Mouse (Mus musculus): Measurements from ENCODE around the gene RPS10-NUDT3. TPM values are rescaled to one million over a fixed set of nuclear protein-coding genes. Genes with fewer than 3 reads are reported as not detected.
"Not testable (repeated sequence)": the region's sequence is repeated elsewhere in the genome, so short reads cannot be mapped to it uniquely, and the experiment has no call there.

RPS10-NUDT3 gene
- polyA plus RNA-seq, 1 experiment from 2014 or later, result not detected

DNA sequence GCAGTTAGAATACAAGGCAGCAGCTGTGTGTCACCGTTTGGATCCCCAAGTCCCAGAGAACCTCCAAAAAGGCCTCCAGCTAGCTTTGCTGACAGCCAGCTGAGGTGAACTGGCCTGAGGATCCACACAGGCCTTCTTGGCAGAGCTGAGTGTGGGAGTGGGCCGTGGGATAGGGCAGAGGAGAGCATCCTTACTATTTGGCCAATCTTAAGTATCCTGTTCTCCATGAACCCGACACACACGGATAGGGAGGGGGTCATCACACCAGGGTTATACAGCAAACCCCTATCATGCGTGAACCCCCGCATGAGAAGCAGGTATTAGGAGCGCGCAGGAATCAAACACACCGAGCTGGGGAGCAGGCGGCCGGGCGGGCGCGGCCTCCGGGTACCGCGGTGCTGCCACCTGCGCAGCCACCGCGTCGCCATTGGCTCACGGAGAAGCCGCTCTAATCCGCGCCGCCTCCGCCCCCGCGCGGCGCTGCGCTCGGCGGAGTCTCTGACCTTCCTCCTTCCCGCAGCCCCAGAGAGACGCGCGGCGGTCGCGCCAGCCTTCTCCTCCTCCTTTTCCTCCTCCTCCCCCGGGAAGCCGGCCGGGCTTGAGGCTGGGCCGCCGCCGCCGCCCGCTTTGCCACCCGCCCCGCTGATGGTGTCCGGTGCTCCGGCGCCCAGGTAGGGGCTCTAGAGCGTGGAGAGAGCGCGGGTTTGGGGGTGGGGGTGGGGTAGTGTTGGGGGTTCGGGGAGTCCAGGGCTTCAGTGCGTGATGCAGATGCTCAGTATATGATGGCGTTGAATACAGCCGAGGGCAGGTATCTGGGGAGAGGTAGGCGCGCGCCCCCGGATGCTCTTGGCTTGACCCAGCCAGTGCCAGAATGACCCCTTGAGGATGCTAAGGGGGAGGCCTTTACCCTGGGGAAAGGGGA lies 20.3 kb upstream of the RPS10-NUDT3 start, which contains the start of gene Pacsin1:
TSS of gene Pacsin1 (plus strand) at position 421 of the 922 bp plus-strand sequence.
- Histone ChIP-seq H3K9me3 (no peaks in the 10 kb centered on the region), H3K36me3 (no peaks in the 10 kb centered on the region), H3K4me1 (peaks cover 18% of the 10 kb centered on the region), H3K27me3 (peaks cover 39% of the 10 kb centered on the region), H3K4me3 (peak within 1 kb of the TSS; percentile 56), H3K4me2 (replicated peaks) (peak within 1 kb of the TSS; percentile 96), H3K9ac (peak within 1 kb of the TSS; percentile 62), H3K27ac (no peak within 1 kb of the TSS)
- WGBS, result 2% methylated on average over 47 of the region's 65 CpGs
- peak; percentile 50; the same call in 1 of the 2 replicates for ATAC-seq (ENCODE audit: low FRiP score, low read depth)

DNA sequence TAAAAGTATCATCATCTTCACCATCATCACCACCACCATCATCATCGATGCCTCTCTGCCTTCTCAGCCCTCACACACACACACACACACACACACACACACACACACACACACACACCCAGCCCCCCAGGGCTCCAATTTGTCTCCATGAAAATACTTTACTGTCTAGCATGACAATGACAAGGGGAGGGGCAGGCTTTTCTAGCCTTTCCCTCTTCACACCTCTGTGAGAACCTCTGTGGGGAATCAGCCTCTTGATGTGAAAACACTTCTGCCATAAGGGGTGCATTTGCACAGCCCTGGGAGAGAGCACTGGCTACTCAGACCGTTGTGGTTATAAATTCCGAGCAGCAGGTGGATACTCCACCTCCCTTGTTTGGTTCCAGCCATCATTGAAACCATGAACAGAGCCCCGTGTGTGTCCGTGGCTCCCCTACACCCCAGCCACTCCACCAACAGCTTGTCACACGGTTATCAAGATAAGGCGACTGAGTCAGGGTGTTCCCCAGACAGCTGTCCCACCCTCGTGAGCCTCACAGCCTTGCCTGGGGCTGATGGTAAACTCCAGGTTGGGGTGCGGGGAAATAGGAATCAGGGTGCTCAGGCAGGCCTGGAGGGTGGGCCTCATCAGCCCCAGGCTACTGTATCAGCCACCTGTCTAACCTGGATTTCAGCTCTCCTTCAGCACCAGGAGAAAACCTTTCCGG lies 18.4 kb upstream of the RPS10-NUDT3 start:
- Histone ChIP-seq H3K9me3 (no peaks in the 10 kb centered on the region), H3K27ac (no peak overlapping the region), H3K36me3 (no peaks in the 10 kb centered on the region), H3K4me1 (peaks cover 18% of the 10 kb centered on the region), H3K4me2 (replicated peaks) (no peak overlapping the region), H3K9ac (no peak overlapping the region), H3K27me3 (peaks cover 39% of the 10 kb centered on the region), H3K4me3 (no peak overlapping the region)
- WGBS, result 49% methylated on average over 10 of the region's 10 CpGs
- no peak for ATAC-seq (ENCODE audit: low FRiP score, low read depth)

- H3K4me1 ChIP-seq, result peaks cover 18% of the 10 kb centered on the region
- H3K4me2 ChIP-seq (replicated peaks), result no peak overlapping the region
- H3K9ac ChIP-seq, result no peak overlapping the region
- no peak overlapping the region for H3K27ac ChIP-seq
- 86% methylated on average over 23 of the region's 23 CpGs for WGBS
- H3K4me3 ChIP-seq, result no peak overlapping the region
- H3K9me3 ChIP-seq, result no peaks in the 10 kb centered on the region
- ATAC-seq (ENCODE audit: low FRiP score, low read depth), result no peak
- peaks cover 37% of the 10 kb centered on the region for H3K27me3 ChIP-seq
- H3K36me3 ChIP-seq, result no peaks in the 10 kb centered on the region
These were observed 17.2 kb upstream of the RPS10-NUDT3 start for GRCm38 (mm10) chr17:27652046-27652790.

DNA sequence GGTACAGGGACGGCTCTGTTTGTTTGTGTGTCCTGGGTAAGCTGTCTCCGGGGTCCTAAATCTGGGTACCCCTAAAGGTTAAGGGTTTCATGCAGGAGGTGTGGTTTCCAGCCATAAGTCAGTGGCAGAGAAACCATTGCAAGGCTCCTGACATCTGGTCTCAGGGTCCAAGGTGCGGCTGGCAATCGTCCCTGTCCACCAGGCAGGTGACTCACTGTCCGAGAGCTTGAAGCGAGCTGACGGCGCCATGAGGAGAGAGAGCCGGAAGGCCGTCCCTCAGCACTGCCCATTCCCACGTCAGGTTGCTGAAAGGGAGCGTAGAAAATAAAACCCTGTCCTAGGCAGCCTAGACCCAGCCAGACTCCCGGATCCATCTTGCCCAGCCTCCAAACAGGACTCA lies 15.6 kb upstream of the RPS10-NUDT3 start:
- H3K9me3 ChIP-seq, result no peaks in the 10 kb centered on the region
- 73% methylated on average over 13 of the region's 13 CpGs for WGBS
- ATAC-seq (ENCODE audit: low FRiP score, low read depth), result no peak

DNA sequence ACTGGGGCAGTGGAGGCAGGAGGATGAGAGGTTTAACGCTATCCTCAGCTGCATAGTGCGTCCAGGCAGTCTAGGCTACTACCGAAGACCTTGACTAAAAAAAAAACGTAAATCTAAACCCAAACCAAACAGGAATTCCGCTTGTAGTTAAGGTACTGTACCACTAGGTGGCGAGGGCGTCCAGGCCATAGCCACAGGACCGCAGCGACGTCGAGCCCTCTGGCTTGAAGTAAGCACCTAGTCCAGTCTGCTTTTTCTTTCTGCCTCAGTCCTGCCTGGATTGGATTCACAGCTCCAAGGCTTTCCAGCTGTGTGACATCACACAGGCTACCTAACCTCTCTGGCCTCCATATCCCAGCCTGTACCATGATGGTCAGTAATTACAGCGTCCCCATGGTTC lies 15.1 kb upstream of the RPS10-NUDT3 start:
- Histone ChIP-seq H3K4me1 (peaks cover 4% of the 10 kb centered on the region), H3K36me3 (no peaks in the 10 kb centered on the region), H3K27me3 (peaks cover 17% of the 10 kb centered on the region), H3K27ac (no peak overlapping the region), H3K9me3 (no peaks in the 10 kb centered on the region), H3K4me2 (replicated peaks) (no peak overlapping the region), H3K4me3 (no peak overlapping the region), H3K9ac (no peak overlapping the region)
- no peak for ATAC-seq (ENCODE audit: low FRiP score, low read depth)
- WGBS, result 8% methylated on average over 12 of the region's 12 CpGs

More for the DNA sequence above, 15.6 kb upstream of the RPS10-NUDT3 start:
- Histone ChIP-seq H3K4me2 (replicated peaks) (no peak overlapping the region), H3K27me3 (peaks cover 21% of the 10 kb centered on the region), H3K27ac (no peak overlapping the region), H3K4me1 (peaks cover 8% of the 10 kb centered on the region), H3K36me3 (no peaks in the 10 kb centered on the region), H3K4me3 (no peak overlapping the region), H3K9ac (no peak overlapping the region)

- Histone ChIP-seq H3K27ac (no peak overlapping the region), H3K9me3 (no peaks in the 10 kb centered on the region), H3K36me3 (no peaks in the 10 kb centered on the region), H3K9ac (no peak overlapping the region), H3K27me3 (no peaks in the 10 kb centered on the region), H3K4me2 (replicated peaks) (no peak overlapping the region), H3K4me1 (peaks cover 9% of the 10 kb centered on the region), H3K4me3 (no peak overlapping the region)
- 37% methylated on average over 7 of the region's 7 CpGs for WGBS
- ATAC-seq (ENCODE audit: low FRiP score, low read depth), result no peak
These were observed 10.8 kb upstream of the RPS10-NUDT3 start for GRCm38 (mm10) chr17:27645807-27646206.

DNA sequence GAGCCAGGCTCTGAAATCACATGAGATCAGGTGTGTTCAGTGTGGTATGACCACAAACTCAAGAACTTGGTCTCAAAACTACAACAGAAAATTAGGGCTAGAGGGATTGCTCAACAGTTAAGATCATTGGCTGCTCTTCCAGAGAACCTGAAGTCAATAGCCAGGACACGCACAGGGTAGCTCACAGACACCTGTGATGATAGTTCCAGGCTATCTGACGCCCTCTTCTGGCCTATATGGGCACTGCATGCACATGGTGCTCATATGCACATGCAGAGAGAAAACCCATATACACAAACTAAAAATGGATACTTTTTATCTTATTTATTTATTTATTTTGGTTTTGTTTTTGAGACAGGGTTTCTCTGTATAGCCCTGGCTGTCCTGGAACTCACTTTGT lies 9.6 kb upstream of the RPS10-NUDT3 start:
- 46% methylated on average over 2 of the region's 2 CpGs for WGBS
- no peak for ATAC-seq (ENCODE audit: low FRiP score, low read depth)
- H3K4me1 ChIP-seq, result peaks cover 9% of the 10 kb centered on the region
- H3K36me3 ChIP-seq, result no peaks in the 10 kb centered on the region
- no peaks in the 10 kb centered on the region for H3K27me3 ChIP-seq
- H3K27ac ChIP-seq, result no peak overlapping the region
- H3K4me2 ChIP-seq (replicated peaks), result no peak overlapping the region
- H3K9me3 ChIP-seq, result no peaks in the 10 kb centered on the region
- no peak overlapping the region for H3K4me3 ChIP-seq
- no peak overlapping the region for H3K9ac ChIP-seq

DNA sequence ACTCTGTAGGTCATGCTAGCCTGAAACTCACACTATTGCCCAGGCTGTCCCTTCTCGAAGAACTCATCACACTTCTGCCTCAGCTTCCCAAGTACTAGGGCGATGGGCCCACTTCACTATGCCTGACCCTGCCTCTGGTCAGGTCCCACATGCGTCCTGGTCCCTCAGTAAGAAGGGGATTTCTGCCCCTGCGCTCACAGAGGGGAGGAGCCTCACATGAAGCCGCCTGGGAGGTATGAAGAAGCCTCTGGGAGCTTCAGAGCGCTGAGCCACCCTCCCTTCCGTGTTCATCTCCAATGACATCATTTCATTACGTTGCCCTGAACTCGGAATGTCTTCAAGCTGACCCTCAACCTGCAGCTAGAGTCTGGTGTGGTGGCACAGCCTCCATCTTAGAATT lies 8.7 kb upstream of the RPS10-NUDT3 start:
- no peaks in the 10 kb centered on the region for H3K27me3 ChIP-seq
- H3K9me3 ChIP-seq, result no peaks in the 10 kb centered on the region
- H3K27ac ChIP-seq, result no peak overlapping the region
- H3K4me1 ChIP-seq, result peaks cover 9% of the 10 kb centered on the region
- WGBS, result 85% methylated on average over 9 of the region's 9 CpGs
- H3K9ac ChIP-seq, result no peak overlapping the region
- ATAC-seq (ENCODE audit: low FRiP score, low read depth), result no peak
- H3K4me2 ChIP-seq (replicated peaks), result no peak overlapping the region
- no peak overlapping the region for H3K4me3 ChIP-seq
- no peaks in the 10 kb centered on the region for H3K36me3 ChIP-seq

GRCm38 (mm10) chr17:27643101-27643500 lies 8.1 kb upstream of the RPS10-NUDT3 start:
- peak overlapping the region; percentile 40; the same call in 1 of the 2 replicates for H3K9ac ChIP-seq
- H3K9me3 ChIP-seq, result no peaks in the 10 kb centered on the region
- WGBS, result 17% methylated on average over 5 of the region's 6 CpGs
- H3K4me1 ChIP-seq, result peaks cover 9% of the 10 kb centered on the region
- no peak overlapping the region for H3K27ac ChIP-seq
- ATAC-seq (ENCODE audit: low FRiP score, low read depth), result no peak
- H3K4me3 ChIP-seq, result no peak overlapping the region
- no peaks in the 10 kb centered on the region for H3K36me3 ChIP-seq
- H3K4me2 ChIP-seq (replicated peaks), result no peak overlapping the region
- no peaks in the 10 kb centered on the region for H3K27me3 ChIP-seq

- Histone ChIP-seq H3K9me3 (no peaks in the 10 kb centered on the region), H3K4me2 (replicated peaks) (peak overlapping the region; percentile 16; the same call in 1 of the 2 replicates), H3K27ac (peak overlapping the region; percentile 28; the same call in 1 of the 2 replicates), H3K36me3 (no peaks in the 10 kb centered on the region), H3K27me3 (no peaks in the 10 kb centered on the region), H3K4me1 (peaks cover 9% of the 10 kb centered on the region), H3K9ac (peak overlapping the region; percentile 40; the same call in 1 of the 2 replicates), H3K4me3 (no peak overlapping the region)
- 6% methylated on average over 12 of the region's 12 CpGs for WGBS
- no peak for ATAC-seq (ENCODE audit: low FRiP score, low read depth)
These were observed 7.6 kb upstream of the RPS10-NUDT3 start for GRCm38 (mm10) chr17:27642491-27643062.

- ATAC-seq (ENCODE audit: low FRiP score, low read depth); H3K27me3 ChIP-seq; H3K4me3 ChIP-seq; H3K9ac ChIP-seq; H3K36me3 ChIP-seq; H3K4me2 ChIP-seq (replicated peaks); H3K9me3 ChIP-seq; H3K27ac ChIP-seq: not testable (repeated sequence)
- H3K4me1 ChIP-seq, result peaks cover 22% of the 10 kb centered on the region
- WGBS, result 88% methylated on average over 6 of the region's 6 CpGs
These were observed 4.8 kb upstream of the RPS10-NUDT3 start for GRCm38 (mm10) chr17:27639851-27640250.

Measured in limb, embryonic 13.5 days (tissue).